Mouse (Mus musculus): ENCODE measurements around the gene Trim3. TPM values are rescaled to one million over a fixed set of nuclear protein-coding genes. Genes with fewer than 3 reads are reported as not detected.

Gene Trim3
- total and polyA plus RNA-seq, 3 experiments, result 2.2 to 4.7 (median 3.5) TPM

- TF ChIP-seq MAFK (IDR thresholded peaks at IDR 0.05; ENCODE audit: insufficient replicate concordance, low read length), result no peak
- TF ChIP-seq GABPA (IDR thresholded peaks at IDR 0.05; ENCODE audit: insufficient replicate concordance, low read depth, low read length), result no peak
- TF ChIP-seq RAD21 (IDR thresholded peaks at IDR 0.05; ENCODE audit: low read depth, low read length), result no peak
- TF ChIP-seq E2F4 (IDR thresholded peaks at IDR 0.05; ENCODE audit: insufficient replicate concordance, low read depth, low read length), result no peak
- no peak for TF ChIP-seq MXI1 (IDR thresholded peaks at IDR 0.05; ENCODE audit: low read depth, low read length)
- TF ChIP-seq NRF1 (IDR thresholded peaks at IDR 0.05; ENCODE audit: low read depth, low read length), result no peak
- TF ChIP-seq MAX (IDR thresholded peaks at IDR 0.05; ENCODE audit: low read length), result no peak
- no peak for TF ChIP-seq MEF2A (IDR thresholded peaks at IDR 0.05; ENCODE audit: borderline replicate concordance, low read depth, low read length)
- no peak for TF ChIP-seq MYC (IDR thresholded peaks at IDR 0.05; ENCODE audit: low read depth, low read length)
- no peak for TF ChIP-seq ZNF384 (IDR thresholded peaks at IDR 0.05; ENCODE audit: low read depth, low read length)
- TF ChIP-seq TBP (conservative IDR thresholded peaks at IDR 0.05; ENCODE audit: low read depth, low read length), result no peak
- TF ChIP-seq HCFC1 (IDR thresholded peaks at IDR 0.05; ENCODE audit: low read depth, low read length), result no peak
Measured at GRCm38 (mm10) chr7:105638776-105639175, 5.4 kb upstream of the Trim3 start.

DNA sequence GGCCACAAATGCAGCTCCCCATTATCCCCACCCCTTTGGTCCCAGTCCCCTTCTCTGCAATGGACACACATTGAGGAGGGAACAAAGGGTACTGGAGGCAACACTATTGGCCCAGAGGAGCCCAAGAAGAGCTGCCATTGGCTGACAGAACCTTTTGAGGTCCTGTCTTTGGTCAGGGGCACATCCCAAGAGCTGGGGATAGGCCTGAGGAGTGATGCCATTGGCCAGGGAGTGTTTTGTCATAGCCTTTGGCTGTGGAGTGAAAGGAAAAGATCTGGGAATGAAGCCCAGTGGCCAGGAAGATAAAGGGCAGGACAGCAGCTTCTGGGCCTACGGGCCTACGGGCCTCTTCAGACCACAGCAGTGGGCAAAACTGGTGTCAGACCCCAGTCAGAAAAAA, 2.4 kb upstream of the Trim3 start:
- no peak for TF ChIP-seq ZC3H11A (IDR thresholded peaks at IDR 0.05; ENCODE audit: low read depth, low read length)
- no peak for TF ChIP-seq BHLHE40 (IDR thresholded peaks at IDR 0.05; ENCODE audit: low read depth, low read length)
- no peak for TF ChIP-seq ZMIZ1 (IDR thresholded peaks at IDR 0.05; ENCODE audit: low read depth, low read length)
- TF ChIP-seq E2F4 (IDR thresholded peaks at IDR 0.05; ENCODE audit: insufficient replicate concordance, low read depth, low read length), result no peak
- TF ChIP-seq GABPA (IDR thresholded peaks at IDR 0.05; ENCODE audit: insufficient replicate concordance, low read depth, low read length), result no peak
- no peak for TF ChIP-seq NELFE (IDR thresholded peaks at IDR 0.05; ENCODE audit: low read depth, low read length)
- no peak for TF ChIP-seq HCFC1 (IDR thresholded peaks at IDR 0.05; ENCODE audit: low read depth, low read length)
- no peak for TF ChIP-seq SIN3A (IDR thresholded peaks at IDR 0.05; ENCODE audit: low read length)
- TF ChIP-seq IRF4 (IDR thresholded peaks at IDR 0.05; ENCODE audit: low read depth, low read length), result no peak
- no peak for TF ChIP-seq ELF1 (IDR thresholded peaks at IDR 0.05; ENCODE audit: low read depth, low read length)
- no peak for TF ChIP-seq MAZ (IDR thresholded peaks at IDR 0.05; ENCODE audit: low read depth, low read length)
- no peak for TF ChIP-seq ZKSCAN1 (IDR thresholded peaks at IDR 0.05; ENCODE audit: borderline replicate concordance, low read depth, low read length)
- TF ChIP-seq MXI1 (IDR thresholded peaks at IDR 0.05; ENCODE audit: low read depth, low read length), result no peak
- TF ChIP-seq TBP (conservative IDR thresholded peaks at IDR 0.05; ENCODE audit: low read depth, low read length), result no peak
- TF ChIP-seq USF1 (IDR thresholded peaks at IDR 0.05; ENCODE audit: low read depth, low read length), result no peak
- TF ChIP-seq POLR2A (IDR thresholded peaks at IDR 0.05; ENCODE audit: low read depth, low read length), result no peak
- no peak for TF ChIP-seq UBTF (IDR thresholded peaks at IDR 0.05; ENCODE audit: low read depth, low read length)
- no peak for TF ChIP-seq RCOR1 (conservative IDR thresholded peaks at IDR 0.05; ENCODE audit: low read depth, low read length)
- in situ Hi-C loops (cut with MboI; ENCODE audit: low pct_ligation_motif_present, low pct_unique_long_range_greater_than_20kb, low sequenced_read_pairs) (no loop called here), dilution Hi-C loops (cut with MboI; ENCODE audit: extremely low pct_ligation_motif_present, extremely low pct_unique_long_range_greater_than_20kb, low sequenced_read_pairs) (no loop called here)
- peaks cover 6 to 24% of the 10 kb centered on the region in 2 experiments; a peak in 3 of 4 replicates for H3K4me1 ChIP-seq (ENCODE audit: control insufficient read depth in 1 of 2, insufficient read depth in 2 of 2)
- H3K4me2 ChIP-seq (ENCODE audit: insufficient read depth, low read depth, poor library complexity, severe bottlenecking), result no peak overlapping the region
- no peak overlapping the region for H3K27ac ChIP-seq (ENCODE audit: insufficient read depth, low read depth)
- H3K79me2 ChIP-seq (replicated peaks; ENCODE audit: control insufficient read depth, extremely low read depth, insufficient read depth, poor library complexity, severe bottlenecking), result peaks cover 10% of the 10 kb centered on the region; the same call in 1 of the 2 replicates
- peaks cover 18 to 45% of the 10 kb centered on the region in 2 experiments for H3K36me3 ChIP-seq (replicated peaks in 1 of 2; ENCODE audit: control insufficient read depth in 1 of 2, insufficient read depth in 1 of 2, low read length in 1 of 2)
- no peaks in the 10 kb centered on the region for H3K9me3 ChIP-seq (replicated peaks; ENCODE audit: low read length)
- H3K27me3 ChIP-seq (replicated peaks), result peaks cover 9% of the 10 kb centered on the region
- H3K9ac ChIP-seq (ENCODE audit: insufficient read depth, low read depth), result no peak overlapping the region
- no peak for DNase-seq (ENCODE audit: extremely low read depth)
- H3K4me3 ChIP-seq (replicated peaks in 1 of 3; ENCODE audit: low read depth in 2 of 3, low read length in 2 of 3, poor library complexity in 1 of 3), result no peak overlapping the region

More at GRCm38 (mm10) chr7:105638776-105639175, 5.4 kb upstream of the Trim3 start:
- dilution Hi-C loops (cut with MboI; ENCODE audit: extremely low pct_ligation_motif_present, extremely low pct_unique_long_range_greater_than_20kb, low sequenced_read_pairs), result no loop called here
- H3K27ac ChIP-seq (ENCODE audit: insufficient read depth, low read depth), result no peak overlapping the region
- no peak overlapping the region for H3K4me2 ChIP-seq (ENCODE audit: insufficient read depth, low read depth, poor library complexity, severe bottlenecking)
- H3K4me3 ChIP-seq (replicated peaks in 1 of 3; ENCODE audit: low read depth in 2 of 3, low read length in 2 of 3, poor library complexity in 1 of 3), result no peak overlapping the region
- no peaks in the 10 kb centered on the region for H3K9me3 ChIP-seq (replicated peaks; ENCODE audit: low read length)
- in situ Hi-C loops (cut with MboI; ENCODE audit: low pct_ligation_motif_present, low pct_unique_long_range_greater_than_20kb, low sequenced_read_pairs), result no loop called here
- no peak for DNase-seq (ENCODE audit: extremely low read depth)
- peaks cover 7 to 34% of the 10 kb centered on the region in 2 experiments; a peak in 3 of 4 replicates for H3K4me1 ChIP-seq (ENCODE audit: control insufficient read depth in 1 of 2, insufficient read depth in 2 of 2)
- peaks cover 17% of the 10 kb centered on the region; the same call in 1 of the 2 replicates for H3K79me2 ChIP-seq (replicated peaks; ENCODE audit: control insufficient read depth, extremely low read depth, insufficient read depth, poor library complexity, severe bottlenecking)
- H3K9ac ChIP-seq (ENCODE audit: insufficient read depth, low read depth), result no peak overlapping the region
- H3K36me3 ChIP-seq (replicated peaks in 1 of 2; ENCODE audit: control insufficient read depth in 1 of 2, insufficient read depth in 1 of 2, low read length in 1 of 2), result peaks cover 18 to 64% of the 10 kb centered on the region in 2 experiments
- no peaks in the 10 kb centered on the region for H3K27me3 ChIP-seq (replicated peaks)
